Mouse (Mus musculus) lung, postnatal 25 days (tissue): ENCODE data around the gene 6030458C11Rik.

ENCODE experiments used
- DNase-seq: peaks from one replicate; pipeline ENCODE4 v3.0.0; 2022; ENCODE audit warnings: low spot score

6030458C11Rik gene

DNA sequence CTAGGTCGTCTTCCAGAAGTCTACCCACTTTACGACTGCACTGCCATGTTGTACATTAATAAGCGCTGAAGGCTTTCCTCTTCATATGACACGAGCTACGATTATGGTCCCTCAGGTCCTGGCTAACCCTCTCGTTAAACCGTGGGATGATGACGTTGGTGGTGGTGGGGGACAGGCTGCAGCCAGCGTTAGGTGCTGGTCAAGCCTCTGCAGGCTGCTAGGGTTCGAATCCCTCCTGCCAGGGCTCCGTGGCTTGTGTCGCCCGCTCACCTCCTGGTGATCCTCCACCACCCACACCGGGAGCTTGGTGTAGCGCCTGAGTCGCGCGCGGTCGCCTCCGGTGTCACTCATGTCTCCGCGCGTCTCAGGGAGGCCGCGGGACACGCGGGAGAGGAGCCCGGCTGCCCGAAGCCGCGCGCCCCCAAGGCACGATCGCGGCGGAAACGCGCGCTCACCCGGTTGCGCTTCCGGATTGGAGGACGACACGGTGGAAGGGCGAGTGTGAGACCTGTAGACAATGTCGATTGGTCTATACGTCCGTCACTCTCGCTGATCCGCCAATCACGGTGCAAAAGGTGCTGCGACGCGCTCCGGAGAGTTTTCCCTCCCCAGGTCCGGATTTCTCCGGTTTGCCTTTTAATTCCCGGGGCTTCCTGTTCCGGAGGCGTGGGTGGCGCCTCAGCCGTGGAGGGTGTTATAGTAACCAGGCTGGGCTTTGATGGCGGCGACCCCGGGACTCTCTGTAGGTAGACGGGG, at the start of gene 6030458C11Rik, which contains the start of gene Drosha:
6030458C11Rik (minus strand) TSS at position 453 of the 756 bp plus-strand sequence.
Drosha (plus strand) TSS at position 619 of the 756 bp plus-strand sequence.
- DNase-seq, result peak; percentile 99

- DNase-seq, result no peak
These were observed 42.8 kb upstream of the 6030458C11Rik start for GRCm38 (mm10) chr15:12867269-12867668.

DNA sequence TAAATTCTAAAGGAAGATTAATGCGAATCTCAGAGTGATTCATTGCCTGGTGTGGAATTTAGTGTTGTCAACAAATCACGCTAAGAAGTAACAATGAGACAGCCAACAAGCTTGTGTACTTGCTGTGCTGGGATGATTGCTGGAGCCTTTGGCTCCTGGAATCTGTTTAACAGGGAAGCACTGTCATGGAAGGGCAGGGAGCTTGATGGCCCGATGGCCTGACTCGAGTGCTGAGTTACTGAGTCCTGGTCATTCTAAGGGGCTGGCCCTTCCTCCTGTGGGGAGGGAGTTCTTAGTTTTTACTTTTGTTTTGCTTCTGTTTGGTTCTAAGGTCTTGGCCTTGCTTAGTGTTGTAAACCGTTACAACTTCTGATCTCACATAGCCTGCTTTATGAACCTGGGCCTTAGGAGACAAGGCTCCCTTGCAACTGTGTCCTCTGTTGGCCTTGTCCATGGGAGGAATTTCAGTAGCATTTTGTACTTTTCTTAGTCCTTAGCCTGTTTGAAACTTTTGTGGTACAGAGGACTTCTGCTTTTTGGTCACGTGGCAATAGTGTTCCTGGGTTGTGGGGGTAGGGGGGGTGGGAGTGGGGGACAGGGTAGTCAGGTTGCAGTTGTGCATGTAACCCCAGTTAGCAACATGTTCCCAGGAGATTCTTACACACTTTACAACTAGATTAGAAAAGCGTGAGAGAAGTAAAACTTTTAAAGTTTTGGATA, 41.3 kb upstream of the 6030458C11Rik start:
- no peak for DNase-seq

GRCm38 (mm10) chr15:12863669-12864068, 39.2 kb upstream of the 6030458C11Rik start:
- no peak for DNase-seq

GRCm38 (mm10) chr15:12862061-12862460, 37.6 kb upstream of the 6030458C11Rik start:
- DNase-seq, result no peak

DNA sequence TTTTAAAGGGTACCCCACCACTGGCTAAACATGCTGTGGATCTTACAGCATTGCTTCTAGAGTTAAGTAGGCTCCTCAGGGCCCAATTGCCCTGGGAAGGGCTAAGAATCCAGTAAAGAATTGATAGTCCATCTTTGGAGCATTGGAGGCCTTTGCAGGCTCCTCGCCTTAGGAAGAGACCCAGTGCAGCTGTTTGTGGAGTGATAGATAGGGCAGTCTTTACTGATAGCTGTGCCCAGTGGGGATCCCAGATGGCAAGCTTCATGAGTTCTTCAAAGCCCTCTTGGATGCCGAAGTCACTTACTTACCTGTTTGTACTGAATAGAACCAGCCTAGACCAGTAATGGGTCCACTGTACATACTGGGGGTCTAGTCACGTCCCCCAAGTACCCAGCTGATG, 34.2 kb upstream of the 6030458C11Rik start:
- DNase-seq, result no peak

GRCm38 (mm10) chr15:12857840-12858516, 33.5 kb upstream of the 6030458C11Rik start:
- DNase-seq, result no peak

GRCm38 (mm10) chr15:12856780-12857179, 32.3 kb upstream of the 6030458C11Rik start:
- no peak for DNase-seq

- no peak for DNase-seq
These were observed 29.0 kb upstream of the 6030458C11Rik start for GRCm38 (mm10) chr15:12853471-12853870.

GRCm38 (mm10) chr15:12849373-12849772, 24.9 kb upstream of the 6030458C11Rik start:
- DNase-seq, result no peak

GRCm38 (mm10) chr15:12848196-12848975, 23.9 kb upstream of the 6030458C11Rik start:
- no peak for DNase-seq

DNA sequence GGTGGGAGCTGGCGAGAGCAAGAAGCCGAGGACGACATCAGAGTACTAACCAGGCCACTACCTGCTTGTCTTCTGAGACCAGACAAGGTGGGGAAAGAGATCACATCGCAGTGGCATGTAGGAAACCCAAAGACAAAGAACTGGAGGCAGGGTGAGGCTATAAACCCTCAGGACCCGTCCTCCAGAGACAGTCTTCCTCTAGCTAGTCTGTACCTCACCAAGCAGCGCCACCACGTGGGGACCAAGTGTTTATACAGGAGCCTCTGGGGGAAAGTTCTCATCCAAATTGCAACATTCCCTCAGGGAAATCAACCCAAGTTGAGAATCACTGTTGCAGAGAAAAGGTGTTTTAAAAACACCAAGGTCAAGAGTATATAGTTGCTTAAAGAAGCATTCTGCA, 18.4 kb upstream of the 6030458C11Rik start:
- no peak for DNase-seq

- no peak for DNase-seq
These were observed 16.3 kb upstream of the 6030458C11Rik start for GRCm38 (mm10) chr15:12840737-12841136.

- DNase-seq, result no peak
These were observed 9.8 kb upstream of the 6030458C11Rik start for GRCm38 (mm10) chr15:12834231-12834630.

- DNase-seq, result no peak
These were observed 8.9 kb upstream of the 6030458C11Rik start for GRCm38 (mm10) chr15:12833385-12833784.

DNA sequence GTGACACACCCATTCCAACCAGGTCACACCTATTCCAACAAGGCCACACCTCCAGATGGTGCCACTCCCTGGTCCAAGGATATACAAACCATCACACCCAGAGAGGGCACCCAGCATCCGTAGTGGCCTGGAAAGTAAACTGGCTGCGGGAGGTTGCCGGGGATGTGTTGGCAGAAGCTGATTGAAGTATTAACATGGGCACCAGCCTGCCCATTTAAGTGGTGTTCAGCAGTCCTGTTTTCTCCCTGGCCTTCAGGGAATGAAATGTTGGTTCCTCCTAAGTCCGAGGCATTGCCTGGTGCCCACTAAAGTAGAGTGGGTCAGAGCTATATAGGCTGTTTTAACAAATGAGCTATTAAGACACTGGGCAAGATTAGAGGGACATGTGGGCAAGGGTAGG, 8.2 kb upstream of the 6030458C11Rik start:
- DNase-seq, result no peak

DNA sequence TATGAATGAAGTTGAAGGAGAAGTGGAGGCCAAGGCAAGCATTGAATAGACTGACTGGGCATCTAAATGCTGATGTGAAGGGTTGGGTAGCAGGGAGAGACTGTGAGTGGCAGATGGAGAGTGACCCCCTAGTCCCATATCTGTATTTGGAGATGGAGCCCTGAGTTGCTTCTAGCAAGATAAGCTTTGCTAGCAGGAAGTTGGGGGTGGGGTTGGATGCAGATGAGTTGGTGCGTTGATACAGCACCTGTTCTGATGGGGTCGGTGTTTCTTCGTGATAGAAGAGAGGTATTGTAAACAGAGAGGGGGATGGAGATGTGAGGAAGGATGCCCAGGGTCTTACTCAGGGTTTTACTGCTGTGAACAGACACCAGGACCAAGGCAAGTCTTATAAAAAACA, 5.4 kb upstream of the 6030458C11Rik start:
- no peak for DNase-seq

DNA sequence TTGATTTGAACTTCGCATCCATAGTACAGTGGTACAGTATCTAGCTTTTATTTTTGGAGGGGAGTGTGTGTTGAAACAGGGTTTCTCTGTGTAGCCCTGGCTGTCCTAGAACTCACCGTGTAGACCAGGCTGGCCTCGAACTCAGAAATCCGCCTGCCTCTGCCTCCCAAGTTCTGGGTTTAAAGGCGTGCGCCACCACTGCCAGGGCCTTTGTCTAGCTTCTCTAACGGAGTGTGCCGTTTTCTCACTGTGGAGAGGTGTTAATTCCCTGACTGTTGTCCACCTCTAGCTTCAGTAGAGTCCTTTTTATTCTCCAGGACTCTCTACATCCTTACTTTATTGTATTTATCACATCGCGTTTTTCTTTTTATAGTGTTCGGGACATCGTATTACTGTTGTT, 959 bp upstream of the 6030458C11Rik start:
- DNase-seq, result no peak

GRCm38 (mm10) chr15:12824965-12825364, 516 bp upstream of the 6030458C11Rik start:
- peak; percentile 4 for DNase-seq

DNA sequence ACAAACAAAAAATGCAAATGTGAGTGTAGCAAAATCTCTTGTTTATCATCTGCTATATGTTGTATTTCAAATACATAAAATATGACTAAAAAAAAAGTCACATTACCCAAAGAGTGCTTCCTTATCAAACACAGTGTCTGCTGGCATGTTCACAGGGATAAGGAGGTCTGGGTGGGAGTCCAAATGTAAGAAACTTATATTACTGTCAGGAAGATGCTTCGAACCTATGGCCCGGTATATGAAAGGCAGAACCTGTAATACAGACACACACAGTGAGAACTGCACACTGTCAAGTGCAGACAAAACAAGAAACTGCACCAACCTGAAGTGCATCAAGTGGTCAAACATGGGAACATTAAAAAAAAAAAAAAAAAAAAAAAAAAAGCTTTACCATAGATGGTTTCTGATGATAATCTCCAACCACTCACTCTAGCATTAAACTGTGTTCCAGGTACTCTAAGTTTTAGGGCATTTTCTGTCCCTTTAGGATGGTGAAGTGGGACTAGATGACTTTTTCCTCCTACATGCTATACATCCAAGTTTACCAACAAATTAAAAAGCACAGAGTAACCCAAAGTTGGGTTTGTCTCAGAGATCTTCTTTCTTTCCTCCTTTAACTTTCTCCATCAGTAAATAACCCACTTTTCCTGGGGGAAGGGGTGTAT, 862 bp downstream of the 6030458C11Rik start:
- no peak for DNase-seq
